Mouse (Mus musculus): Measurements from ENCODE around the gene Olfr1411. TPM values are rescaled to one million over a fixed set of nuclear protein-coding genes. Genes with fewer than 3 reads are reported as not detected.

Gene Olfr1411
- not detected in 2 replicates for polyA plus RNA-seq (2014; fragmentation: Nextera tagmentation; extraction: Ambion mirVana)

- no peak within 1 kb of the TSS for H3K4me2 ChIP-seq (replicated peaks; ENCODE audit: low read depth, low read length)
- no peak within 1 kb of the TSS for H3K9ac ChIP-seq (replicated peaks; ENCODE audit: low read depth, low read length)
- H3K36me3 ChIP-seq (ENCODE audit: control insufficient read depth, insufficient read depth, low read length), result no peaks in the 10 kb centered on the region
- H3K9me3 ChIP-seq (ENCODE audit: control insufficient read depth, low read depth, low read length), result no peaks in the 10 kb centered on the region
- H3K27me3 ChIP-seq (ENCODE audit: control insufficient read depth, insufficient read depth, low read length), result no peaks in the 10 kb centered on the region
- ATAC-seq (ENCODE audit: insufficient number of reproducible peaks, insufficient read depth, low FRiP score, low read depth), result no peak
- no peak within 1 kb of the TSS for H3K4me3 ChIP-seq (ENCODE audit: low read depth, low read length)
- H3K27ac ChIP-seq (ENCODE audit: low read length), result no peak within 1 kb of the TSS
- no peaks in the 10 kb centered on the region for H3K4me1 ChIP-seq (ENCODE audit: control insufficient read depth, insufficient read depth, low read length)
Observed at GRCm38 (mm10) chr1:92594111-92594510, at the start of gene Olfr1411. Olfr1411 (plus strand) TSS chr1:92594411.

DNA sequence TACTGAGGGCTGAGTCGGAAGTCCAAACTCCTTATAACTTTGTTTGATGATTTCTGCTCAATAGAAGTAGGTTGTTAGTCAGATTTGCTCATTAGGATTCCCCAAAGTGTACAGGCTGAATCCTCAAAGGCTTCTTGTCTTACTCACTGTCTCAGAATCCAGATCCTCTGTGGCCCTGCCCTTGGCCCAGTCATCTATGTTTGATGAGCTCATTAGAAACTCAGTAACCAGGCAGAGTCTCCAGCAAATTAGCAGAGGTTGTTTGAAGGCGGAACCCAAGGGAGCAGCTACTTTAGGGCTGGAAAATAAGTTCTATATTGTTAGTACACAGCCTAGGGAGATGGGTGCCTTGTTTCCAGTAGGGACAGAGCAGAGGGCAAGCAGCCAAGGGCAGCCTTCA, 48.3 kb upstream of the Olfr1411 start:
- 81% methylated on average over 2 of the region's 2 CpGs for WGBS
- no peak overlapping the region for H3K4me3 ChIP-seq (ENCODE audit: low read depth, low read length)
- H3K9ac ChIP-seq (replicated peaks; ENCODE audit: low read depth, low read length), result no peak overlapping the region
- no peak for ATAC-seq (ENCODE audit: insufficient number of reproducible peaks, insufficient read depth, low FRiP score, low read depth)
- no peak overlapping the region for H3K27ac ChIP-seq (ENCODE audit: low read length)
- no peaks in the 10 kb centered on the region for H3K4me1 ChIP-seq (ENCODE audit: control insufficient read depth, insufficient read depth, low read length)
- no peak overlapping the region for H3K4me2 ChIP-seq (replicated peaks; ENCODE audit: low read depth, low read length)
- no peaks in the 10 kb centered on the region for H3K27me3 ChIP-seq (ENCODE audit: control insufficient read depth, insufficient read depth, low read length)
- H3K9me3 ChIP-seq (ENCODE audit: control insufficient read depth, low read depth, low read length), result no peaks in the 10 kb centered on the region
- H3K36me3 ChIP-seq (ENCODE audit: control insufficient read depth, insufficient read depth, low read length), result no peaks in the 10 kb centered on the region

DNA sequence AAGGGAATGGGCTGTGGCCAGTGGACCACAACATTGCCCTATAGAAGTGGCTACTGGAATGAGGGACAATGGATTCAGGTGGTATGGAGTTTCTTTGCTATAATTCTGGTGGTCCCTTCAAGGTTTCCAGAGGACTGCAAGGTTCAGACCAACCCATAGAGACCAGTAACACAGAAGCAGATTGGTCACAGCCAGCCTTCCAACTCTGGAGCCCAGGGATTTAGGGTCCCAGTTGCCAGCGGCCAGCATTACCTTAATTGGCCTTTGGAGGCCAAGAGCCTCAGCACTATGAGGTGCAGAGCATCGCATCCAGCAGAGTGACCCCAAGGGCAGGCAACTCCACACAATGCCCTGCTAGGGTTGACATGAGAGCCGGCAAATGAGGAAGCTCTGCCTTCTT, 23.2 kb upstream of the Olfr1411 start, which contains the start of gene Olfr1413:
TSS of gene Olfr1413 (plus strand) at position 301 of the 400 bp plus-strand sequence.
- Histone ChIP-seq H3K27ac (ENCODE audit: low read length) (no peak within 1 kb of the TSS), H3K4me1 (ENCODE audit: control insufficient read depth, insufficient read depth, low read length) (no peaks in the 10 kb centered on the region), H3K36me3 (ENCODE audit: control insufficient read depth, insufficient read depth, low read length) (no peaks in the 10 kb centered on the region), H3K27me3 (ENCODE audit: control insufficient read depth, insufficient read depth, low read length) (no peaks in the 10 kb centered on the region), H3K9ac (replicated peaks; ENCODE audit: low read depth, low read length) (no peak within 1 kb of the TSS), H3K4me3 (ENCODE audit: low read depth, low read length) (no peak within 1 kb of the TSS), H3K9me3 (ENCODE audit: control insufficient read depth, low read depth, low read length) (no peaks in the 10 kb centered on the region), H3K4me2 (replicated peaks; ENCODE audit: low read depth, low read length) (no peak within 1 kb of the TSS)
- no peak for ATAC-seq (ENCODE audit: insufficient number of reproducible peaks, insufficient read depth, low FRiP score, low read depth)
- WGBS, result 83% methylated on average over 3 of the region's 3 CpGs

DNA sequence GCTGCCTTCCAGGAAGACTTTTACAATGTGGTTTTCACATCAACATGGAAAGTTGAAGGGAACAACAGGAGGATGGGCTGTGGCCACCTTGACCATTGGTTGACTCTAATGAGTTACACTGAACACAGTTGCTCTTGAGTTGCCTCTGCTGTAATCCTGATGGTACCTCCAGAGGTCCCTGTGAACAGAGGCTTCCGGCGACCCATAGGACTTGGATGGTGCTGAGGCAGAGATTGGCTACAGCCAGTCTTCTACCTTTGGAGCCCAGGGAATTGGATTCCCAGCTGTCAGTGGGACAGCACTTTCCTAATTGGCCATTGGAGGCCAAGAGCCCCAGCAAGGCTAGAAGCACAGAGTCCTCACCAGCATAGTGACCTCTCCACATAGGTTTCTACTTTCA, 8.7 kb upstream of the Olfr1411 start, which contains the start of gene Olfr1412:
TSS of gene Olfr1412 (plus strand) at position 301 of the 400 bp plus-strand sequence.
- H3K36me3 ChIP-seq (ENCODE audit: control insufficient read depth, insufficient read depth, low read length), result no peaks in the 10 kb centered on the region
- WGBS, result 79% methylated on average over 2 of the region's 2 CpGs
- no peaks in the 10 kb centered on the region for H3K27me3 ChIP-seq (ENCODE audit: control insufficient read depth, insufficient read depth, low read length)
- H3K9me3 ChIP-seq (ENCODE audit: control insufficient read depth, low read depth, low read length), result no peaks in the 10 kb centered on the region
- no peaks in the 10 kb centered on the region for H3K4me1 ChIP-seq (ENCODE audit: control insufficient read depth, insufficient read depth, low read length)
- H3K9ac ChIP-seq (replicated peaks; ENCODE audit: low read depth, low read length), result no peak within 1 kb of the TSS
- no peak within 1 kb of the TSS for H3K4me2 ChIP-seq (replicated peaks; ENCODE audit: low read depth, low read length)
- no peak for ATAC-seq (ENCODE audit: insufficient number of reproducible peaks, insufficient read depth, low FRiP score, low read depth)
- H3K4me3 ChIP-seq (ENCODE audit: low read depth, low read length), result no peak within 1 kb of the TSS
- H3K27ac ChIP-seq (ENCODE audit: low read length), result no peak within 1 kb of the TSS

- ATAC-seq (ENCODE audit: insufficient number of reproducible peaks, insufficient read depth, low FRiP score, low read depth), result no peak
- 88% methylated on average over 3 of the region's 3 CpGs for WGBS
Observed at GRCm38 (mm10) chr1:92596019-92596418, 1.8 kb downstream of the Olfr1411 start.

GRCm38 (mm10) chr1:92605482-92605881, 11.3 kb downstream of the Olfr1411 start, which contains the start of gene Olfr1410:
Olfr1410 (plus strand) TSS chr1:92605782.
- Histone ChIP-seq H3K27ac (ENCODE audit: low read length) (no peak within 1 kb of the TSS), H3K27me3 (ENCODE audit: control insufficient read depth, insufficient read depth, low read length) (no peaks in the 10 kb centered on the region), H3K4me1 (ENCODE audit: control insufficient read depth, insufficient read depth, low read length) (no peaks in the 10 kb centered on the region), H3K4me3 (ENCODE audit: low read depth, low read length) (no peak within 1 kb of the TSS), H3K9me3 (ENCODE audit: control insufficient read depth, low read depth, low read length) (no peaks in the 10 kb centered on the region), H3K4me2 (replicated peaks; ENCODE audit: low read depth, low read length) (no peak within 1 kb of the TSS), H3K36me3 (ENCODE audit: control insufficient read depth, insufficient read depth, low read length) (no peaks in the 10 kb centered on the region), H3K9ac (replicated peaks; ENCODE audit: low read depth, low read length) (no peak within 1 kb of the TSS)
- WGBS, result 85% methylated on average over 1 of the region's 1 CpGs
- ATAC-seq (ENCODE audit: insufficient number of reproducible peaks, insufficient read depth, low FRiP score, low read depth), result no peak

More at GRCm38 (mm10) chr1:92596019-92596418, 1.8 kb downstream of the Olfr1411 start:
- Histone ChIP-seq H3K9ac (replicated peaks; ENCODE audit: low read depth, low read length) (no peak overlapping the region), H3K4me2 (replicated peaks; ENCODE audit: low read depth, low read length) (no peak overlapping the region), H3K4me3 (ENCODE audit: low read depth, low read length) (no peak overlapping the region), H3K36me3 (ENCODE audit: control insufficient read depth, insufficient read depth, low read length) (no peaks in the 10 kb centered on the region), H3K27me3 (ENCODE audit: control insufficient read depth, insufficient read depth, low read length) (no peaks in the 10 kb centered on the region), H3K4me1 (ENCODE audit: control insufficient read depth, insufficient read depth, low read length) (no peaks in the 10 kb centered on the region), H3K27ac (ENCODE audit: low read length) (no peak overlapping the region), H3K9me3 (ENCODE audit: control insufficient read depth, low read depth, low read length) (no peaks in the 10 kb centered on the region)

DNA sequence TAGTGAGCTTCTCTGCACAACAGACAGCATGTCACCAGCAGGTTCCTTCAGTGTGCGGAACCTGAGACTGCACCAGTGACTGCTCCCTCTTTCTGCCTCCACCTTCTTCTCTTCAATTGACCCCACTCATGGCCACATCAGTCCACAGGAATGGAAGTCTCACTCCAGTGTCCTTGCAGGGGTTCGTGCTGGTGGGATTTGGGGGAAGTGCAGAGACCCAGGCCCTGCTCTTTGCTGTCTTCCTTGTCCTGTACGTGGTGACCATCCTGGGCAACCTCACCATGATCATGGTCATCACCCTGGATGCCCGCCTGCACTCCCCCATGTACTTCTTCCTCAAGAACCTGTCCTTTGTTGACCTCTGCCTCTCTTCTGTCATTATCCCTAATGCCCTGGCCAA, 13.5 kb downstream of the Olfr1411 start:
- WGBS, result 75% methylated on average over 4 of the region's 4 CpGs
- ATAC-seq (ENCODE audit: insufficient number of reproducible peaks, insufficient read depth, low FRiP score, low read depth), result no peak
- no peak overlapping the region for H3K4me3 ChIP-seq (ENCODE audit: low read depth, low read length)
- no peak overlapping the region for H3K4me2 ChIP-seq (replicated peaks; ENCODE audit: low read depth, low read length)
- no peaks in the 10 kb centered on the region for H3K36me3 ChIP-seq (ENCODE audit: control insufficient read depth, insufficient read depth, low read length)
- no peaks in the 10 kb centered on the region for H3K4me1 ChIP-seq (ENCODE audit: control insufficient read depth, insufficient read depth, low read length)
- H3K9ac ChIP-seq (replicated peaks; ENCODE audit: low read depth, low read length), result no peak overlapping the region
- H3K27ac ChIP-seq (ENCODE audit: low read length), result no peak overlapping the region
- H3K9me3 ChIP-seq (ENCODE audit: control insufficient read depth, low read depth, low read length), result no peaks in the 10 kb centered on the region
- H3K27me3 ChIP-seq (ENCODE audit: control insufficient read depth, insufficient read depth, low read length), result no peaks in the 10 kb centered on the region

DNA sequence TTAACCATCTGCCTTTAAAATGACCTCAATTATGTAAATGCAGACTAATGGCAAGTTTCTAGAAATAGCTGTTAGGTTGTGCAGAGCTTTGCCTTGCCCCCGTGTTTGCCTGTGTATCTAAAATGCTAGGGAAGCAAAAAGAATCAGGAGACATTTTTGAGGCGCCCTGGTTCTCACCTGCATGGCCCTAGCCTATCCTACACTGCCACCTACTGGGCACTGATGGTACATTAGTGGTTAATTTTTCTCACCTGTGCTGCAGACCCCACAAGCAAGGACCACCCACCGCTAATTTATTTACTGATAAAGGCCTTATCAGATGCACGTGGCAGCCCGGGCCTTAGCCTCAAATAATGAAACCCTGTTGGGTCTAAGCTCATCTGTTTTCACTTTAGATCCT, 16.8 kb downstream of the Olfr1411 start:
- H3K4me2 ChIP-seq (replicated peaks; ENCODE audit: low read depth, low read length), result no peak overlapping the region
- H3K9me3 ChIP-seq (ENCODE audit: control insufficient read depth, low read depth, low read length), result no peaks in the 10 kb centered on the region
- no peak overlapping the region for H3K27ac ChIP-seq (ENCODE audit: low read length)
- H3K9ac ChIP-seq (replicated peaks; ENCODE audit: low read depth, low read length), result no peak overlapping the region
- H3K4me3 ChIP-seq (ENCODE audit: low read depth, low read length), result no peak overlapping the region
- no peaks in the 10 kb centered on the region for H3K27me3 ChIP-seq (ENCODE audit: control insufficient read depth, insufficient read depth, low read length)
- WGBS, result 3% methylated on average over 5 of the region's 5 CpGs
- H3K4me1 ChIP-seq (ENCODE audit: control insufficient read depth, insufficient read depth, low read length), result no peaks in the 10 kb centered on the region
- no peaks in the 10 kb centered on the region for H3K36me3 ChIP-seq (ENCODE audit: control insufficient read depth, insufficient read depth, low read length)
- no peak for ATAC-seq (ENCODE audit: insufficient number of reproducible peaks, insufficient read depth, low FRiP score, low read depth)

- WGBS, result 53% methylated on average over 4 of the region's 4 CpGs
- H3K27me3 ChIP-seq (ENCODE audit: control insufficient read depth, insufficient read depth, low read length), result no peaks in the 10 kb centered on the region
- no peak overlapping the region for H3K4me3 ChIP-seq (ENCODE audit: low read depth, low read length)
- no peaks in the 10 kb centered on the region for H3K36me3 ChIP-seq (ENCODE audit: control insufficient read depth, insufficient read depth, low read length)
- no peak for ATAC-seq (ENCODE audit: insufficient number of reproducible peaks, insufficient read depth, low FRiP score, low read depth)
- no peak overlapping the region for H3K4me2 ChIP-seq (replicated peaks; ENCODE audit: low read depth, low read length)
- no peaks in the 10 kb centered on the region for H3K4me1 ChIP-seq (ENCODE audit: control insufficient read depth, insufficient read depth, low read length)
- H3K9ac ChIP-seq (replicated peaks; ENCODE audit: low read depth, low read length), result no peak overlapping the region
- no peak overlapping the region for H3K27ac ChIP-seq (ENCODE audit: low read length)
- H3K9me3 ChIP-seq (ENCODE audit: control insufficient read depth, low read depth, low read length), result no peaks in the 10 kb centered on the region
Observed at GRCm38 (mm10) chr1:92613175-92613574, 19.0 kb downstream of the Olfr1411 start.

Data from stomach, embryonic 14.5 days (tissue).